Mouse (Mus musculus): ENCODE data around the gene Trak1. TPM values are rescaled to one million over a fixed set of nuclear protein-coding genes. Genes with fewer than 3 reads are reported as not detected.

Trak1 gene
- polyA plus RNA-seq, 1 experiment, result 61.1 TPM

DNA sequence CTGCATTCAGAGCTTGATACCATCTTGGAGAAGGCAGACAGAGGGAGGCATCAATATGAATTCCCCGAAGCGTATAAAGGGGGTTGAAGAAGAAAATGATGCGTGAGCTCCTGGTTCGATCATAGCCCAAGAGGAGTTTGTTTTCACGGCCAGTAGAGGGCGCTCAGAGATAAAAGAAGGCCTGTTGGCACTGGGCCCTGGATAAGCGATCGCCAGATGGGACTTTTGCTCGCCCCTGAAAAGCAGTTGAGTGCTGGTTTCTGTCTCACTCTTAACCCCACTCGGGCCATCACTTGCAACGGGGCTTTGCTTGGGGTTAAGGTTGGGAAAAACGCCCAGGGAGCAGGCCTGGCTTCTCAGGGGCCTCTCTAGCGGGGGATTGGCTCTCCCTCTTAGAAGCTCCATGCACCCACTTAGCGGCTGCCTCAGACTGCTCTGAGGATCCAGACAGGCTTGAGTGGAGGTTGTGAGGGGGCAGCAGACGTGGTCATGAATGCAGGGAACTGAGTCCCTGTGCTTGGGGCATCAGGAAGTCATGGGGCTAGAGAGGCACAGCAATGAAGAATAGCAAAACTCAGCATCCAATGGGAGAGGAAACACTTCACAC, 180.1 kb downstream of the Trak1 start:
- TF ChIP-seq POLR2A (IDR thresholded peaks at IDR 0.05; ENCODE audit: borderline replicate concordance, low read depth, low read length) (no peak), CTCF (IDR thresholded peaks at IDR 0.05; ENCODE audit: low read depth, low read length) (peak; percentile 66)
- peaks cover 6% of the 10 kb centered on the region for H3K4me1 ChIP-seq (ENCODE audit: control insufficient read depth, insufficient read depth, low read length)
- no peak overlapping the region for H3K4me3 ChIP-seq (ENCODE audit: insufficient read depth, low read length)
- no peak overlapping the region for H3K27ac ChIP-seq (ENCODE audit: insufficient read depth, low read depth, low read length)

DNA sequence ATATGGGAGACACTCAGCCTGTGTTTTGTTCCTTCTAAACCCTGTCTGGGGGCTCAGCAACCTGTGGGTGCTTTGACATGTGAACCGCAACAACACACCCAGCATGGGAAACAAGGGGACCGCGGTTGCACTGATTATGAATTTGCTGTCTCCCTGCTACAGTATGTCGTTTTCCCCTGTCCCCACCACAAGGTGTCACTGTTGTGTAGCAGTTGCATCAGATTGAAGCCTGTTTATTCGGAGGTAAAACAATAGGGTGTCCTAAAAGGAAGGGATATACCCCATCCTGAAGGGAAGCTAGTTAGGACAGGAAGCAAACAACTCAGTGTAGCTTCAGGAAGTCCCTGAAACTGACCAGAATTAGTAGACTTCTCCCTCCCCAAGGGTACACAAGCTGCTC, 182.2 kb downstream of the Trak1 start:
- peaks cover 6% of the 10 kb centered on the region for H3K4me1 ChIP-seq (ENCODE audit: control insufficient read depth, insufficient read depth, low read length)
- no peak overlapping the region for H3K27ac ChIP-seq (ENCODE audit: insufficient read depth, low read depth, low read length)
- no peak overlapping the region for H3K4me3 ChIP-seq (ENCODE audit: insufficient read depth, low read length)
- no peak for TF ChIP-seq POLR2A (IDR thresholded peaks at IDR 0.05; ENCODE audit: borderline replicate concordance, low read depth, low read length)
- TF ChIP-seq CTCF (IDR thresholded peaks at IDR 0.05; ENCODE audit: low read depth, low read length), result no peak

DNA sequence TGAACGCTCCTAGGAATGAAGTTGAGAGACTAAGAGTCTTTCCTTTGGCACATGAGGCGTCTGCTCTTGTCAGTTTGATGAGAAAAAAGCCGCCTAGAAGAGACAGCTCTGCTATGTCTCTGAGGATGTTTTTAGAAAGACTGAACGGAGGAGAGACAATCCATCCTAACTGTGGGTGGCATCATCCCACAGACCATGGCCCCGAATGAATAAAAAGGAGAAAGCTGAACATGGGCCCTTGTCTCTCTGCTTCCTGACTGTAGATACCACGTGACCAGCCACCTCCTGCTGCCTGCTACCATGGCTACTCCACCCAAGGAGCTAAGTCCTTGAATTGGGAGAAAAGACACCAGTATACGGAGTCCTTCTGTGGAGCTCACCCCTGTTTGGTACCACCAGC, 189.9 kb downstream of the Trak1 start:
- peaks cover 5% of the 10 kb centered on the region for H3K4me1 ChIP-seq (ENCODE audit: control insufficient read depth, insufficient read depth, low read length)
- no peak overlapping the region for H3K27ac ChIP-seq (ENCODE audit: insufficient read depth, low read depth, low read length)
- TF ChIP-seq POLR2A (IDR thresholded peaks at IDR 0.05; ENCODE audit: borderline replicate concordance, low read depth, low read length) (no peak), CTCF (IDR thresholded peaks at IDR 0.05; ENCODE audit: low read depth, low read length) (no peak)
- no peak overlapping the region for H3K4me3 ChIP-seq (ENCODE audit: insufficient read depth, low read length)

DNA sequence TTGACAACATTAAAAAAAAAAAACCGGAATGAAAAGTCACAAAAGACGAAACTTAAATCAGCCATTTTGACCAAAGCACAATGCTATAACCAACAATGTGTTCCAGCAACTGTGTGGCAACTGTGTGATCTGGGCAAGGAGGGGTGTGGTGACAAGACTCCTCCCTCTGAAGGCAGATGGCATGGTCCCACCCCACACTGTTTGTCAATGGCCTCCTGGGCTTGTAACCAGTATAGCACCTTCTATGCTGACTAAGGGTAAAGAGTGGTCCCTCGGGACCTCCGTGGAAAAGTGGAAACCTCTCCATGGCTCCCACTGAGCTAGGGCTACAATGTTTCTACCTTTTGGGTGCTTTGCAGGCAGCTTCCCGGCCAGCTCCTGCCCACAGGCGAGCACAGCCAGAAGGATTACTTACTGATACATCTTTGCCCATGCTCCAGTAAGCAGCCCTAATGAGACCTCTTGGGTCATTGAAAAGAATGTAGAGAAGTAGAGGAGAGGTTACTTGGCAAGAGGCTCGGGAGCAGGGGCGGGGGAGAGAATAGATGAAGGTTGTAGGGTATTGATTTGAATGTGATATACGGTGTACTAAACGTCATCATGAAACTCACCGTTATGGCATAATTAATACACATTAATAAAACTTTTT, 194.4 kb downstream of the Trak1 start:
- Histone ChIP-seq H3K4me3 (ENCODE audit: insufficient read depth, low read length) (no peak overlapping the region), H3K27ac (ENCODE audit: insufficient read depth, low read depth, low read length) (no peak overlapping the region), H3K4me1 (ENCODE audit: control insufficient read depth, insufficient read depth, low read length) (peaks cover 8% of the 10 kb centered on the region)
- TF ChIP-seq CTCF (IDR thresholded peaks at IDR 0.05; ENCODE audit: low read depth, low read length) (no peak), POLR2A (IDR thresholded peaks at IDR 0.05; ENCODE audit: borderline replicate concordance, low read depth, low read length) (no peak)

DNA sequence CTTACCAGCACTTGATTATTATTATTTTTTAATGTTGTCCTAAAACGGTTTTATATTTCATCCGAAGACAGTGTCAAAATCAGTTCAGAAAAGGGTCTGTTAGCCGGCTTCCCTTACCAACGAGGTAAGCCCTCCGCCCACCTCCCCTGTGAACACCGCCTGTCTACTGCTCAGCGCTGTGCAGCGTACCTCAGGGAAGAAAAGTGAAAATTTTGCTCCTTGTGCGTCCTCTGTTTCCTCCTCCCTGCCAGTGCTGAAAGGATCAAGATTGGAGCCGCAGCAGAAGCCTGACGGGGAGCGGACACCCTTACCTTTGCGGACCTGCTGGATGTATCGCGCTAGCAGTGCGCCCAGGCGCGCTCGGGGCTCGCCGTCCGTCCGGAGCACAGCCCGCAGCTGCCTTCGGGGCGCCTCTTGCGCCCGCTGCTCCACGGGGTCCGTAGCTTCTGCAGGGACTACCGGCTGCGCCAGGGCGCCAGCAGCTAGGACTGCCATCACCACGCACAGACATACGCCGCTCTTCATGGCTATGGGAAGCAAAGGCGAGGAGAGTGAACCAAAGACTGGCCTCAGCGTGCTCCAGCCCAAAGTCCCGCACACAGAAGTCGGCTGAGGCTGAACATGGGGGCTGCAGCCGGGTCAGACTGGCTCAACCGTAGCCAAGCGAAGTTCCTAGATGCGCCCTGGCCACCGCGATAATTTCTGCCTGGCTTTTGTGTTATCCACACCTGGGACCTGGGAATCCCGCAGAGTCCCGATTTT, 196.9 kb downstream of the Trak1 start:
- TF ChIP-seq CTCF (IDR thresholded peaks at IDR 0.05; ENCODE audit: low read depth, low read length), result no peak
- no peak for TF ChIP-seq POLR2A (IDR thresholded peaks at IDR 0.05; ENCODE audit: borderline replicate concordance, low read depth, low read length)
- Histone ChIP-seq H3K4me1 (ENCODE audit: control insufficient read depth, insufficient read depth, low read length) (peaks cover 3% of the 10 kb centered on the region; the same call in 1 of the 2 replicates), H3K4me3 (ENCODE audit: insufficient read depth, low read length) (peak overlapping the region; percentile 28; the same call in 1 of the 2 replicates), H3K27ac (ENCODE audit: insufficient read depth, low read depth, low read length) (no peak overlapping the region)

DNA sequence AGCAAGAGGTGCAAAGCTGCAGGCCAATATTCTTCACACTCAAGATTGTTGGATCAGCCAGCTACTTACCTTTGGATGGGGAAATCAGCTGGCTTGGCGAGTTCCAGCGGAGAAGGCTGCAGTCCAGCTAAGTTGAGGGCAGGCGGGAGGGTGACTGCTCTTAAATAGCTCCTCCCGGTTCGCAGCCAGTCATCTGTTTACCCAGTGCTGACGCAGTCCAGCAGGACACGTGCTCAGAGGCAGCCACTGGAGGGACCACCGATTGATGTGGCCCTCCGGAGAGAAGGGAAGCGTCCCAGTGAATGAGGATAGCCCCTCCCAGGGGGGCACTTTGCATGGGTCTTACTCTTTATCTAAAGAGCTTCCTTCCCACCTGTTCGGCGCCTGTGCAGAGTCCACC, 198.2 kb downstream of the Trak1 start, which contains the start of gene Cck:
Gene Cck, minus strand, starts transcription at position 166 of the 400 bp plus-strand sequence.
- Histone ChIP-seq H3K4me1 (ENCODE audit: control insufficient read depth, insufficient read depth, low read length) (peaks cover 3% of the 10 kb centered on the region; the same call in 1 of the 2 replicates), H3K27ac (ENCODE audit: insufficient read depth, low read depth, low read length) (no peak within 1 kb of the TSS), H3K4me3 (ENCODE audit: insufficient read depth, low read length) (no peak within 1 kb of the TSS)
- TF ChIP-seq CTCF (IDR thresholded peaks at IDR 0.05; ENCODE audit: low read depth, low read length) (no peak), POLR2A (IDR thresholded peaks at IDR 0.05; ENCODE audit: borderline replicate concordance, low read depth, low read length) (no peak)

DNA sequence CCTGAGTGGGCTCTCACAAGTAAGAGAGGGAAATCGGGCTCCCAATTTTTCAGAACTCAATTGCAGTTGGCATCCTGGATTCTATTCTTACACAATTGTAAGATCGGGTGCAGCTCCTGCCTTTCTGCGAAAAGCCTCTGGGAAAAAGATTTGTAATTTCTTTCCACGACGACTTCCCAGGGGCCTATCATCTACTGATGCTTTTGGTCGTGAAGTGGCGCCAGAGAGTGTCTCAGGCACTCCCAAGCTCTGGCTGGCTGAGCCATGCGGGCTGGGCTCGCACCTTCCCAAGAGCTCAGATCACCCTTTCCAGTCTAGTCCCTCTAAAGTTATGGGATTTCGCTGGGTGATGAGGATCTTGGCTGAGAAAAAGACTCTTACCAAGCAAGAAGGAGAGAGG, 198.8 kb downstream of the Trak1 start:
- Histone ChIP-seq H3K27ac (ENCODE audit: insufficient read depth, low read depth, low read length) (no peak overlapping the region), H3K4me3 (ENCODE audit: insufficient read depth, low read length) (no peak overlapping the region), H3K4me1 (ENCODE audit: control insufficient read depth, insufficient read depth, low read length) (peaks cover 3% of the 10 kb centered on the region; the same call in 1 of the 2 replicates)
- TF ChIP-seq POLR2A (IDR thresholded peaks at IDR 0.05; ENCODE audit: borderline replicate concordance, low read depth, low read length), result no peak
- TF ChIP-seq CTCF (IDR thresholded peaks at IDR 0.05; ENCODE audit: low read depth, low read length), result no peak

DNA sequence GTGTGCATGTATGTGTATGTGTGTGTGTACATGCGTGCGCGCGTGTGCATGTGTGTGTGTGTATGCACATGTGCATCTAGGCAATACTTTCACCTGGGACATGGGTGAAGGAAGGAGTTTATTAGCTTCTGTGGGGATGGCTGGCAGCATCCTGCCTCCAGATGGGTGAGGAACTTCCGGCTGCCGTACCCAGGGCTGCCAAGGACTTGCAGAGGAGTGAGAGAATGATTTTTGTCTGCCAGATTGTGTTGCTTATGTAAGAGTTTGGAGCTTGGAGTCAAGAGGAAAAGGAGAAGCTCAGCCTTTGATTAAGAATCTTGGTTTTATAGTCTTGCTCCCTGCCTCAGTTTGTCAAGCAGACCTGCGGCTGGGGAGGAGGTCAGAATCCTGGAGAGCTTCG, 208.0 kb downstream of the Trak1 start:
- no peak overlapping the region for H3K4me3 ChIP-seq (ENCODE audit: insufficient read depth, low read length)
- TF ChIP-seq POLR2A (IDR thresholded peaks at IDR 0.05; ENCODE audit: borderline replicate concordance, low read depth, low read length), result no peak
- no peak for TF ChIP-seq CTCF (IDR thresholded peaks at IDR 0.05; ENCODE audit: low read depth, low read length)
- no peaks in the 10 kb centered on the region for H3K4me1 ChIP-seq (ENCODE audit: control insufficient read depth, insufficient read depth, low read length)
- no peak overlapping the region for H3K27ac ChIP-seq (ENCODE audit: insufficient read depth, low read depth, low read length)

DNA sequence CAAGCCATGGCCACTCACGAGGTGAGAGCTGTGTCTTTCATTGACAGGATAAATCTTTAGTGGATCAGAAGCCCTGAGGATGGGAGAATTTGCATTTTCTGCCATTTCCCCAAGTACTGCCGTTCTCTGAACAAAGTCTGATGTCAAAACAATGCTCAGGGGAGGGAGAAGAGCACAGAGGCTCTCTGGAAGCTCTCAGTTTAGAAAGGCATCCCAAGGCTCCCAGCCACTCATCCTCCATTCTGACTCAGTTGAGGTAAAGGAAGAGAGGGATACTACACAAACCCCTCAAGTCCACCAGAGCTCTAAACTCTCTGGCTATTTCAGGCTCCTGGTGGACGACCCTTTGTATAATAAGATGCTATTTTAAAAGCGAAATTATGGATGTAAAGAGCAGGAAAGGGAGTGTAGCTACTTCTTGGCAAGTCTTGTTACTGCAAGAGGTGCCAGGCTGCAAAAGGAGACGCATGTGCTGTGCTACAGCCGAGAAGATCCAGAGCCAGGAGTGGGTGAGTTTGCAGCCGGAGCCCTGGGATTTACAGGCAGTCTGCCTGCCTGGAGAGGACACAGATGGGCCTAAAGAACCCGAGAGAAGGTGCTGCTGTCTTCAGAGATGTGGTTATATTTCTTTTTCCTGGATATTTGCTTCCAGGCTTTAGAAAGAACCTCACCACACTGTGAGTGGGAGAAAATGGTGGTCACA, 209.3 kb downstream of the Trak1 start:
- no peak for TF ChIP-seq CTCF (IDR thresholded peaks at IDR 0.05; ENCODE audit: low read depth, low read length)
- TF ChIP-seq POLR2A (IDR thresholded peaks at IDR 0.05; ENCODE audit: borderline replicate concordance, low read depth, low read length), result no peak
- H3K27ac ChIP-seq (ENCODE audit: insufficient read depth, low read depth, low read length), result no peak overlapping the region
- H3K4me1 ChIP-seq (ENCODE audit: control insufficient read depth, insufficient read depth, low read length), result no peaks in the 10 kb centered on the region
- H3K4me3 ChIP-seq (ENCODE audit: insufficient read depth, low read length), result no peak overlapping the region
